Mouse (Mus musculus) 3T3-L1 (cell line): Measurements from ENCODE around the gene Psat1.
A peak's percentile ranks its signal among the peaks of the same experiment; 100 is the strongest.

ENCODE experiments used
- DNase-seq: peaks from one replicate; pipeline ENCODE4 v3.0.0-alpha.2; 2015; ENCODE audit warnings: low read depth, low spot score

Psat1 gene

DNA sequence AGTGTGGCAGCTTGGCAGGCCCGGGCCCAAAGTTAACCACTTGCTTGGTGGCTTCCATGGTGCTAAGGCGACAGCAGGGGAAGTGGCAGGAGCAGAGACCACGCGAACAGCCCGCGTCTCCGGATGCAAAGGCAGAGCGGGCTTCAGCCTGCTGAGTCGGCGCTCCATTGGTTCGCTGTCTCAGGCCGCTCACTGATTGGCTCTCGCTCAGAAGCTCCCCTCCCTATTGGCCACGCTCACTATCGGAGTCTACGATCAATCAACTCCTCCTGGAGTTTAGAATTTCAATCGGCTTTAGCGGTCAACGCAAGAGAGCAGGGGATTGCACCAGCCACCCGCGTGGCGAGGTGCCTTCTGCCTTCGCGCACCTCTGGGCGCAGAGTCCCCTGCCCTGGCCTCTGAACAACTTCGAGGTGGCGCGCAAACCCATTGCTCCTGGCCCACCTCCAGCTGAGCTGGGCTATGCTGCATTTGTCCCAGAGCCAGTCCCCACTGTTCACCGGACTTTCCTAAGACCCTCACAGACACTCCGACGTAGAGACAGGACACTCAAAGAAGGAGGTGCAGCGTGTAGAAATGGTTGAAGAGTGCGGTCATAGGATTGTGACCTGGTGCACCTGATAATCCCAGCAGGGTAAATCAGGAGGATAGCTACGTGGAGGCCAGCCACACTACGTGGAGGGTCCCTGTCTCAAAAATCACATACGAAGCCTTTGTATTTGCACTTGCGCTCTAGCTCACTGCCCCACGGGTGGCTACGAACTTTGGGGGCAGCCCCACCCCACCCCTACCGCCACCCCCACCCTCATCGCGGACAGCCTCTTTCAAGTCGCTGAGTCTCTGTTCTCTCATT, 22.0 kb downstream of the Psat1 start:
- peak; percentile 98 for DNase-seq

- peak; percentile 75 for DNase-seq
Measured at GRCm38 (mm10) chr19:15924181-15924865, 22.8 kb downstream of the Psat1 start.

DNA sequence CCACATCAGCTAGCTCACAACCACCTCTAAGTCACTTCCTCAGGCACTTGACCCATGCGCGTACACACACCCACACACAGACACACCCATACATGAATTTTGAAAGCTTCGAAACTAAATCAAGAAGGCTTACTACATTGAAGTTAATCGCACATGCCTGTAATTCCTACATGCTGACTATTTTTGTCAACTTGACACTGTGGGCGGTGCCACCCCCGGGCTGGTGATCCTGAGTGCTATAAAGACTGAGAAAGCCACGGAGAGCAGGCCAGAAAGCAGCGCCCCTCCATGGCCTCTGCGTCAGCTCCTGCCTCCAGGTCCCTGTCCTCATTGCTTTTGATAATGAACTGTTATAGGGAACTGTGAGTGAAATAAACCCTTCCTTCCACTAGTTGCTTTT, 23.7 kb downstream of the Psat1 start:
- peak; percentile 87 for DNase-seq

GRCm38 (mm10) chr19:15919336-15919735, 27.8 kb downstream of the Psat1 start:
- DNase-seq = no peak

DNA sequence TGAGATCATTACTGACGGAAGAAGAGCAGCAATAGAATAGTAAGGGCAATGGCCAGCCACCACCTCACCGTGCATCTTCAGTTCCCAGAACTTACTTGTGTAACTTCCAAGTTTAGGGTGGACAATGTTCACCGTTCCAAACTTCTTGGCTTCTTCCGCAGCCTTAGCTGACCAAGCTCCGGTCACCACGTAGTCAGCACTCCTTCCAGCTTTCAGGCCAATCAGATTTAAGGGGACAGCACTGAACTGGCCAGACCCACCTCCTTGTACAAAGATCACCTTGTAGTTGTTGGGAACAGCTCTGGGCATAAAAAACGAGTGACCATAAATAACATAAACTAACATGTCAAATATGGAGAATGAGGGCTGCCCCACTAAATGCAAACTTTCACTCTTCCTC, 29.0 kb downstream of the Psat1 start:
- no peak for DNase-seq

GRCm38 (mm10) chr19:15913249-15913997, 33.7 kb downstream of the Psat1 start:
- no peak for DNase-seq

DNA sequence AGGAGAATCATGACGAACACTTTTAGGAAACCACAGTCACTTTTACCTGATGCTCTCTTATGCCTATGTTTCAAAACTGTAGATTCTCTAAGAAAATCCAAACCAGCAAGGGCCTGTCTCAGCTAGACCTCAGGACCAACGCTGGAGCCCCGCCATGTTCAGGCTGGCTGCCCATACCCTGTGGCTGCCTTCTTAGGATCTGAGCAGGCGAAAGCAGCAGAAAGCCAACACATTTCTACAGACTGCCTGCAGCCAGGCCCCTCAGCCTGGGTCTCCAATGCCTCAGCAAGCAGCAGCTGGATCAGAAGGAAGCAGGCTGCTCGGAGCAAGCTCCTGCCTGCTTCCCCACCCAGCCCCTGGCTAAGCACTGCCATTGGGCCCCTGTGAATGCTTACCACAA, 35.7 kb downstream of the Psat1 start:
- no peak for DNase-seq

DNA sequence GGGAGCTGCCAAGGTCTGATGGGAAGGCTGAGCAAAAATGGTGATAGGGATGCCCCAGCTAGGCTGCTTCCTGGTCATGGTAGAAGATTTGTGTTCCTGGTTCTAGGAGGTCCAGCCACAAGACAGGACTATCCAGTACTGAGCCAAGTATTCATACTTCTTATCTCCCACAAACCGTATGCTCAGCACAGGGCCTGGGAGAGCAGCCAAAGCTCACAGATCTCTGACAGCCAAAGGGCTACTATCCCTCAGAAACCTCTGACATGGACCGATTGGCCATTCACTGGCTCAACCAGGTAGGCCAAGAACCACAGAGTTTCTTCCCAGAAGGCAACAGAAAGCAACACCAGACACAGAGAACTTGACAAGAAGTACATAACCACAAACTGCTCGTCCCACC, 36.1 kb downstream of the Psat1 start:
- peak; percentile 42 for DNase-seq

DNA sequence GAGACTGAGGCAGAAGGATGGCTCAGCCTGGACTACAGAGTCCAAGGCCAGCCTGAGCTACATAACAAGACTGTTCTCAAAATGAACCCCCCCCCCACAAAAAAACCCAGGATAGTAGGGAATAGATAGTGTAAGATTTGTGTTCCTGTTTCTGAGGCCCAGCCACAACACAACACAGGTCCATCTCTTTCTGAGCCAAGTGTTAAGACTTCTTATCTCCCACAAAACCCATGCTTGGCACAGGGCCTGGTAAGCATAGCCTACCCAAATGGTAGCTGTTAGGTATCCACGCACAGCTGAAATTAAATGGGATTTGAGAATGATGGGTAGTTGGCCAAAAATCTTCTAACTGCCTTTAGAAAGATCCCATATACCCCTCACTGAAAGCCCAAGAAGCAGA, 36.6 kb downstream of the Psat1 start:
- no peak for DNase-seq

- DNase-seq = no peak
Measured at GRCm38 (mm10) chr19:15908016-15908415, 39.1 kb downstream of the Psat1 start.

DNA sequence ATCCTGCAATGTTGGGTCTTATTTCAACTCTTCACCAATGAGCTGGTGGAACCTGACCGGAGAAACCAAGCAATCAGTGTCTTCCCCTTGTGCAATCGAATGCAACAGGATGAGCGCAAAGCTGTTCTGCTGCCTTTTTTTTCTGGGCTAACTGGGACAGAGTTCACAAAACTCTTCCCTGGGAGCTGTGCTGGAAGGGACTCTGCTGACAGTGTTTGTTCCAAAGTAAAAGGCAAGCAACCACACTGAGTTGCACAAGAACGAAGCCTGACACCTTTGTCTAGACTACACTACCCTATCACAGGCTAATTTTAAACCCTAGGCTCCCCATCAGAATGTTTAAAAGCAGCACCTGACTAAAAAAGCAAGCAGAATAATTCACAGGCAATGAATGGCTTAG, 42.4 kb downstream of the Psat1 start:
- peak; percentile 22 for DNase-seq

DNA sequence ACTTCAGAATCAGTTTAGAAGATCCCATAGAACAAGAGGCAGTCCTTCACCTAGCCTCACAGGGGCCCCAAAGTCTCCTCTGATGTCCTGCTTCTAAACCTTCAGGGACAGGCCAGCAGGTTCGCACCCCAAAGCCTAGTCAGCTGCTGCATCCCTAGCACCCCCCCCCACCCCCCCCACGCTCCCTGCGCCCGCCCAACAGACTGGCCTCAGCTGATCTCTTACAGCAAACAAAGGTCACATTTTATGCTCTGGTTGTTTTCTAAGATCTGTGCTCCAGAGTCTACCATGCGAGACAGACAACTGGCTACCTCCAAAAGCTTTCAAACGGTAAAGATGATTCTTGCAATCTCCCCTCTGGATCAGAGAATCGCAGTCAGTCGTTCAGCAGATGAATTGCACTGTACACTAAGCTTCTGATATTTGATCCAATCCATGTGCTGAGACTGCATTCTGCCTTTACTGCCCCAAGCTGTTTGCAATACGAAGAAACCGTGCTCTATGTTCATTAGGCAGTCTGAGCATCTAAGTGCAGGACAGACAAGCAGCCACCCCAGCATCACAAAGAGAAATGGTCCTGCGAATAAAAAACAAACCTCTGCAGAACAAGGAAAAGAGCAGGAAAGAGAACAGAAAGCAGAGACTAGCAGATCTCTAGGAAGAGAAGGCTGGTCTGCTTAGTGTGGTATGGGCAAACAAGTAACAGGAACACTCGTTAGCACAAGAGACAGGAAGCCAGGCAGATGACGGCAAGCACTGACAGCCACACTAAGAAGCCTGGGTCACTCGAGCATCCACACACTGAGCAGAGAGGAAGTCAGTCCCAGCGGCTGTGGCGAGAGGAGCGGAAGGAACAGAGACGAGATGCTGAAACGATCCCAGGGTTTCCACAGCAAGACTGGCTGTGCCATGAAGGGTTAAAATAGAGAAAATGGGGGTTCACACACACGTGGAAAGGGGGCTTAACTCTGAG, 43.3 kb downstream of the Psat1 start:
- DNase-seq = no peak

DNA sequence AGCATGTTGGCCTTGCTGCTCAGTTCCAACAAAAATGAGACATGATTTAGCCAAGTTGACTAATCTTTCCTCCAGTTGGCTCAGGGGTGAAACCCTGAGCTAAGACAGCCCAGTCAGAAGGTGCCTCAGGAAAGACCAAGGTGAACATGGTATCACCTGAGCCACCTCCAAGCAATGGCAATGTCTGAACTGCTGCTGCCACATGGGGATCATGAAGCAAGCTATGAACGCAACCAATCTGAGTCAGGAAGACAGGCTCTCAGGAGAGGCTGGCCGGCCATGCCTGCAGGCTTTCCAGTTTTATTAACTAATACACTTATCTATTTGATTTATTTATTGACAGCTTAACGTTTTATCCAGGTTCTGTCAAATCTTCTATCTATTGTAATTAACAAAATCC, 51.5 kb downstream of the Psat1 start:
- DNase-seq = no peak

- no peak for DNase-seq
Measured at GRCm38 (mm10) chr19:15892146-15892545, 55.0 kb downstream of the Psat1 start.

DNA sequence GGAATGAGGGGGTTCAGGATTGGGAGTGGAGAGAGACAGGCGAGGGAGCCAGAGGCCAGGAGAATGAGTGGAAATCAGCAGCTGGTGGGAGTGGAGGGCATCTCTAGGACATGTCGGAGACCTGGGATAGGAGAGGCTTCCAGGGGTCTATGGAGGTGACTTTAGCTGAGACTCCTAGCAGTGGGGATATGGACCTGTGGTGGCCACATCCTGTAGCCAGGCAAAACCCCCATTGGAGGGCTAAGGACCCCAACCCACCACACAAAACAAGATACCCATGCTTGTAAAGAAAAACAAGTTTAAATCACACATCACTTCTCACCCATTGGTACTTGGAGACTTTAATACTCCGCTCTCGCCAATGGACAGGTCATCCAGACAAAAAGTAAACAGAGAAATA, 58.7 kb downstream of the Psat1 start:
- DNase-seq = no peak

GRCm38 (mm10) chr19:15882705-15883426, 64.3 kb downstream of the Psat1 start:
- DNase-seq = no peak

GRCm38 (mm10) chr19:15880731-15881130, 66.4 kb downstream of the Psat1 start:
- DNase-seq = no peak

DNA sequence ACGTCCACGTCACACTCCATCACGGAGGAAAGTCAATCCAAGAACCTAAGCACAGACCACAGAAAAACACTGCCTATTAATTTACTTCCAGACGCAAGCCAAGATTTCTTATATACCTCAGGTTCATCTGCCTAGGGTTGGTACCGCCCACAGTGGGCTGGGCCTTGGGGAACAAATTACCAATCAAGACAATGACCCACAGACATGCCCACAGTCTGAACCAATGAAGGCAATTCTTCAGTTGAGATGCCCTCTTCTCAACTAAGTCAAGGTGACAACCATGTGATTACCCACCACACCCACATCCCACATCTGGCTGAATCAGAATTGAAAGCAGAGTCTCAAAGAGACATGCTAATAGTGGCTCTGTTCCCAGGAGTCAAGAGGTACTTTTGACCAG, 67.9 kb downstream of the Psat1 start:
- no peak for DNase-seq

- peak; percentile 43 for DNase-seq
Measured at GRCm38 (mm10) chr19:15868865-15869698, 78.1 kb downstream of the Psat1 start.

DNA sequence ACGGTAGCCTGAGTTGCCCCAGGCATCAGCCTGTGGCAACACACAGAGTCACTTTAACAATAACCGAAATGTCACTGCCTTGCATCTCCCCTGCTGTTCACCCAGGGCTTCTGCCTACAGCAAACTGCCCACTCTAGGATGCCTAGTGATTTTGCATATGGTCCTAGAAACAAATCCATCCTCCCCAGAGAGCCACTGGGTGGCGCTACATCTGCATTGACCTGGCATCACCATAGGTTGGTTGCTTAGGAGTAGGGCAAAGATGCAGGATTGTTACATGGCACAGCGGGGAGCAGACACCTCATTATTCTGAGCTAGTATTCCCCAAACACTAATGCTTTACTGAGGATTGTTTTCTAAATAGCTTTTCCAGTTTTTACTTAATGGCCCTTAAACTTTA, 80.3 kb downstream of the Psat1 start:
- peak; percentile 23 for DNase-seq
